Mouse (Mus musculus) small intestine, adult 2 months (tissue): Measurements from ENCODE around the gene D030056L22Rik.

Source experiments
- CTCF ChIP-seq: fragments of 200-500 bp; IDR thresholded peaks from 2 replicates; pipeline ENCODE4 v1.5.1; 2012; ENCODE audit warnings: low read depth, mild to moderate bottlenecking, control low read depth, inconsistent platforms, low read length, moderate library complexity, mixed read lengths; ENCODE audit not compliant: insufficient replicate concordance, insufficient read length; ENCODE audit errors: extremely low read depth
- POLR2A ChIP-seq: fragments of 200-500 bp; IDR thresholded peaks from 2 replicates; pipeline ENCODE4 v1.6.1; 2012; ENCODE audit warnings: low read depth, mild to moderate bottlenecking, control low read depth, inconsistent platforms, low read length, moderate library complexity

DNA sequence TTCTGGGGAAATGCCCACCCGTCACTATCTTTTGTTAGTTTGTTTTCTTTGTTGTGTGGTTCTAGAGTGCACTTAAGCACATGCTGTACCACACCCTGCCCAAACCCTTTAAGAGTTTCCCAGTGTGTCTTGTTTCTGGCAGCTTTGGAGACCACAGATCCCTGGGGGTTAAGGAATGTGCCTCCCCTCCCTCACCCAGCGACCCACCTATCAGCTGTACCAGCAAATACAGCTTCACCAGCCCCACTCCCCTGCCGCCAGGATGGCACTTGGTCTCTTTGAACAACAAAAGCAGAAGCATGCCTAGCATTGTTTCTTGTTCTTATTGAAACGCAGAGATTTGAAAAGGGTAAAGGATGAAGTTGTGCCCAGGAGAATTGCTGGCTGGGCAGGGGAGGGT, 39.9 kb upstream of the D030056L22Rik start:
- TF ChIP-seq POLR2A (no peak), CTCF (no peak)
